Mouse (Mus musculus) lung, embryonic 15.5 days (tissue): ENCODE results near the gene Olfr65. TPM values are rescaled to one million over a fixed set of nuclear protein-coding genes. Genes with fewer than 3 reads are reported as not detected.

Experiments
- ATAC-seq: fragments of 200-750 bp; cut with Nextera tagmentation; 2 replicates; pipeline ENCODE4 v1.8.0; 2017; ENCODE audit warnings: moderate number of reproducible peaks, borderline replicate concordance; ENCODE audit not compliant: low FRiP score, low TSS enrichment; ENCODE audit errors: extremely low read depth
- H3K27ac ChIP-seq: fragments of 300-500 bp; sonication (generic); 2 replicates; pipeline ENCODE4 v1.5.1; 2015; ENCODE audit warnings: moderate library complexity, mild to moderate bottlenecking, inconsistent platforms
- H3K27me3 ChIP-seq: fragments of 300-500 bp; sonication (generic); 2 replicates; pipeline ENCODE4 v1.6.1; 2015; ENCODE audit warnings: inconsistent platforms
- H3K36me3 ChIP-seq: fragments of 300-500 bp; sonication (generic); 2 replicates; pipeline ENCODE4 v1.6.1; 2015; ENCODE audit warnings: inconsistent platforms
- H3K4me1 ChIP-seq: fragments of 300-500 bp; sonication (generic); 2 replicates; pipeline ENCODE4 v1.6.1; 2015; ENCODE audit warnings: inconsistent platforms
- H3K4me2 ChIP-seq: fragments of 300-500 bp; sonication (generic); 2 replicates; pipeline ENCODE4 v1.6.1; 2015; ENCODE audit warnings: inconsistent platforms, mild to moderate bottlenecking, moderate library complexity
- H3K4me3 ChIP-seq: fragments of 300-500 bp; sonication (generic); 2 replicates; pipeline ENCODE4 v1.5.1; 2015; ENCODE audit warnings: mild to moderate bottlenecking, inconsistent platforms
- H3K9ac ChIP-seq: fragments of 300-500 bp; sonication (generic); 2 replicates; pipeline ENCODE4 v1.6.1; 2015; ENCODE audit warnings: inconsistent platforms
- H3K9me3 ChIP-seq: fragments of 300-500 bp; sonication (generic); 2 replicates; pipeline ENCODE4 v1.6.1; 2016; ENCODE audit warnings: inconsistent platforms
- WGBS: fragments of 180-500 bp; shearing (Covaris S2); methylation state at CpG from one replicate; pipeline ENCODE4 v1.1.7; 2015; 5-methylcytosine and 5-hydroxymethylcytosine counted together
- polyA plus RNA-seq: library from polyadenylated mRNA; unstranded; fragments of >200 nt; fragmentation: Nextera tagmentation; extraction: Ambion mirVana; gene quantifications from 2 replicates; pipeline ENCODE4 v1.2.1, GENCODE M21; 2015

Gene Olfr65
- polyA plus RNA-seq, 1 experiment from 2014 or later = not detected

DNA sequence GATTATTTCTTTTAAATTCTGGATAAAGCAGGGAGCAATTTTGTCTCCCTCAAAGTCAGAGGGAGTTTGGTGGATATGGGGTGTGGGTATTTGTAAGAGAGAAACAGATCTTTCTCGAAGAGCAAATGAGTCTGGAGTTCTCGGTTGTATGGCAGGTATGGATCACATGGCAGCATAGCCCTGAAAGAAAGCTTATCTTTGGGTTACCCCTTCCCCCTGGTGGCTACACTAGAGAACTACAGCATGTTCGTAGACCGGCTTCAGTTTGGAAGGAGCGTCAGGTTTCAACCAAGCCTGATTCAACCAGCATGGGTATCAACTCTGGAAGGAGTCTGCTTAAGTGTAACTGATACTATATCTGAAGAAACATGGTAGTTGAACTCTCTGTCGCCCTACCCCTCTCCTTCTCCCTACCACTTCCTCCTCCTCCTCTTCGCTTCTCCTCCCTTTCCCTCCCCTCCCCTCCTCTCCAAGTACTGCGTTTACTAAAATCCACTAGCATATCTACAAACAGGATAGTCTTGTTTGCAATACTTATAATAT is 9.8 kb downstream of the Olfr65 start:
- Histone ChIP-seq H3K4me2 (no peak overlapping the region), H3K9ac (no peak overlapping the region), H3K4me3 (no peak overlapping the region), H3K36me3 (no peaks in the 10 kb centered on the region), H3K9me3 (no peaks in the 10 kb centered on the region), H3K4me1 (no peaks in the 10 kb centered on the region), H3K27ac (no peak overlapping the region), H3K27me3 (no peaks in the 10 kb centered on the region)
- no peak for ATAC-seq
- 34% methylated on average over 8 of the region's 8 CpGs for WGBS

DNA sequence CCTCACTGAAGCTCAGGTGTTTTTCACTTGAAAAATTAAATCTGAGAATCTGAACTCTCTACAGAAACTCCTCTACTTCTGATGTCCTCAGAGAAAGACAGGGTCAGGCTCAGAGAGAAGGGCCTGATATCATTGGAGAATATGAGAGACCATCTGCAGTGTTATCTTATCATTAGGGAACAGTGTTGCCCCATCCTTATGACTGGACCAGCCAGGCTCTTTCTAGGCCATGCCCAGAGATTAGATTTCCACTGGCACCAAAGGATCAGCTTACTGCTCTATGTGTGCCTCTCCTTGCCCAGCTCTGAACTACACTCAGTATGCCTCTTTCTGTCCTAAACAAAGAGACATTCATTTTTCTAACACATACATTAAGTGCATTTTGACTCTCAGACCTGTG is 12.1 kb downstream of the Olfr65 start:
- Histone ChIP-seq H3K27me3 (no peaks in the 10 kb centered on the region), H3K4me2 (no peak overlapping the region), H3K4me1 (no peaks in the 10 kb centered on the region), H3K36me3 (no peaks in the 10 kb centered on the region), H3K9ac (no peak overlapping the region), H3K9me3 (no peaks in the 10 kb centered on the region), H3K4me3 (no peak overlapping the region), H3K27ac (no peak overlapping the region)
- no peak; the same call in 1 of the 2 replicates for ATAC-seq

DNA sequence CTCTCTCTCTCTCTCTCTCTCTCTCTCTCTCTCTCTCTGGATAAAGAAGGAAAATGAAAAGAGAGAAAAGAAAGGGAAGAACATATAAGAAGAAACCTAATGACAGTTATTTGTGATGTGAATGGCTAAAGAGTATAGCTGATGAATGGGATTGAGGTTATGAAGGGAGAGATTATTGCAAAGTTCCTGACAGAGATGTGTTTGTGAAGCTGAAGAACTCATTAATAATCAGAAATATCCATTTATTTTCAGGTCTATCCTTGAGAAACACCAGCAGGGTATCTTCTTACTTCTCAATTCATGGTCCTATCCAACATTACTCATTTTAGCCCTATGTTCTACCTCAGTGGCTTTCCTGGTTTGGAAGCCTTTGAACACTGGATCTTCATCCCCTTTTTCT is 25.2 kb downstream of the Olfr65 start, which contains the start of gene Olfr631:
TSS of gene Olfr631 (plus strand) at position 301 of the 400 bp plus-strand sequence.
- no peak within 1 kb of the TSS for H3K9ac ChIP-seq
- no peak for ATAC-seq
- no peaks in the 10 kb centered on the region for H3K9me3 ChIP-seq
- no peak within 1 kb of the TSS for H3K27ac ChIP-seq
- no peaks in the 10 kb centered on the region for H3K36me3 ChIP-seq
- H3K27me3 ChIP-seq = no peaks in the 10 kb centered on the region
- no peak within 1 kb of the TSS for H3K4me3 ChIP-seq
- H3K4me2 ChIP-seq = no peak within 1 kb of the TSS
- no peaks in the 10 kb centered on the region for H3K4me1 ChIP-seq

DNA sequence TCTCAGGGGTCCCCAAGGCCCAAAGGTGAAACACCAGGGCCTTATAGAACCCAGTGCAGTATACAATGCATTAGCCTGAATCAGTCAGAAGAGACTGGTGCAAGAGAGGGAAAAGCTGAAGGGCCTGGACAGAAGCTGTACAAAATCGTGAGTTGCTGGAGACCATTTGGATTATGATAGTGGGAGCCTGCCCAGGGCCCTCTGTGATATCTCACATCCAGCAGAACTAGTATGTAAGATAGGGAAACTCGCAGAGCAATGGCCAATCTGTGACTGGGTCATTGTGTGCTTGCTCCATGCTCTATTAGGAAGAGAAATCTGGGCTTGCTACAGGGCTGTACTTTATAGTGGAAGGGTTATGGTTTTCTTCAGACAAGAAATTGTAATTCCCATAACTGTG is 31.0 kb downstream of the Olfr65 start, which contains the start of gene Olfr632:
TSS of gene Olfr632 (plus strand) at position 84 of the 400 bp plus-strand sequence.
- no peaks in the 10 kb centered on the region for H3K4me1 ChIP-seq
- ATAC-seq = no peak

DNA sequence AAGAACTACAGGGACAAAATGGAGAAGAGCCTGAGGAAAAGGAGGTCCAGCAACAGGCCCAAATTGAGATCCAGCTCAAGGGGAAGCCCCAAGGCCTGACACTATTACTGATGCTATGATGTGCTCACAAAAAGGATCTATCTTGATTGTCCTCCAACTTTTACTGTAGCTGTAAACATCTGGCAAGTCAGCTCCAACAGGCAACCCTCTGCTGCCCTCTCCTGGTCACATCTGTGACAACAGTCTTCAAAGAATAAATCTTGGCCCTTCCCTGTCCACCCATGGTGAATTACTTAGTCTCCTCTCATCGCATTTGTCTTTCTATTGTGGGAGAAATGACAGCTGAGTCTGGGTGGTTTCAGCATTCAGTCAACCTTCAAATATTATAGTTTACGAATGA is 39.4 kb downstream of the Olfr65 start:
- Histone ChIP-seq H3K36me3 (no peaks in the 10 kb centered on the region), H3K4me1 (no peaks in the 10 kb centered on the region), H3K9ac (no peak overlapping the region), H3K27ac (no peak overlapping the region), H3K4me2 (no peak overlapping the region), H3K4me3 (no peak overlapping the region), H3K9me3 (no peaks in the 10 kb centered on the region), H3K27me3 (no peaks in the 10 kb centered on the region)
- ATAC-seq = no peak
- 22% methylated on average over 2 of the region's 2 CpGs for WGBS

More for the DNA sequence above, 31.0 kb downstream of the Olfr65 start, which contains the start of gene Olfr632:
- Histone ChIP-seq H3K9ac (no peak within 1 kb of the TSS), H3K27ac (no peak within 1 kb of the TSS), H3K4me3 (no peak within 1 kb of the TSS), H3K9me3 (no peaks in the 10 kb centered on the region), H3K4me2 (no peak within 1 kb of the TSS), H3K36me3 (no peaks in the 10 kb centered on the region), H3K27me3 (no peaks in the 10 kb centered on the region)
- WGBS = 66% methylated on average over 2 of the region's 2 CpGs

DNA sequence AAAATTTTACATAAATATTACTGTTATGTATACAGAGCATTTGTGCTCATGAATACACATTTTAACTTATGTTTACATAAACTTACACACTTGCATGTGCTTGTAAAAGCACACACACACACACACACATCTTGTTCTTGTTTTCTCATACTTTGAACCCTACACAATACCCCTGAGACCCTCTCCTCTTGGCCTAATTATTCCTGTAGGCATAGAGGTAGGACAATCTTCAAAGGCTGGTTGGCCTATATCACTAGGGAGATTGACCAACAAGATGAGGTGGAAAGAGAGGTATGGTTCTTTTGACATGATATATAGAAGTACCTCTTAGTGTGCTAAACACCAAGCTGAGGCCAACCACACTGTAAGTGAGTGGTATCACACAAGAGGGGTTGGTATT is 40.9 kb downstream of the Olfr65 start, which contains the start of gene Olfr633:
TSS of gene Olfr633 (plus strand) at position 301 of the 400 bp plus-strand sequence.
- no peaks in the 10 kb centered on the region for H3K9me3 ChIP-seq
- no peak within 1 kb of the TSS for H3K27ac ChIP-seq
- no peak within 1 kb of the TSS for H3K9ac ChIP-seq
- no peaks in the 10 kb centered on the region for H3K27me3 ChIP-seq
- no peak within 1 kb of the TSS for H3K4me3 ChIP-seq
- no peaks in the 10 kb centered on the region for H3K36me3 ChIP-seq
- ATAC-seq = no peak
- no peak within 1 kb of the TSS for H3K4me2 ChIP-seq
- no peaks in the 10 kb centered on the region for H3K4me1 ChIP-seq

Other genes starting within 250 kb of the Olfr65 start
- not detected in 2 replicates for gene Olfr623, start 239.8 kb upstream of the Olfr65 start, polyA plus RNA-seq
- gene Olfr624, start 232.3 kb upstream of the Olfr65 start, polyA plus RNA-seq = 0.04 TPM in 1 of 2 replicates, not detected in the other
- not detected in 2 replicates for gene Olfr625-ps1, start 220.8 kb upstream of the Olfr65 start, polyA plus RNA-seq
- gene Olfr243, start 188.8 kb upstream of the Olfr65 start, polyA plus RNA-seq = not detected in 2 replicates
- gene Olfr628, start 173.1 kb upstream of the Olfr65 start, polyA plus RNA-seq = not detected in 2 replicates
- not detected in 2 replicates for gene Olfr629, start 158.5 kb upstream of the Olfr65 start, polyA plus RNA-seq
- gene Olfr630, start 146.2 kb upstream of the Olfr65 start, polyA plus RNA-seq = not detected in 2 replicates
- not detected in 2 replicates for gene Olfr69, start 131.9 kb upstream of the Olfr65 start, polyA plus RNA-seq
- gene Olfr68, start 123.8 kb upstream of the Olfr65 start, polyA plus RNA-seq = not detected in 2 replicates
- not detected in 2 replicates for gene Olfr67, start 111.7 kb upstream of the Olfr65 start, polyA plus RNA-seq
- 4,716 and 5,311 TPM in 2 replicates for gene Hbb-bt, start 89.5 kb upstream of the Olfr65 start, polyA plus RNA-seq
- 14,530 and 15,290 TPM in 2 replicates for gene Hbb-bs, start 75.4 kb upstream of the Olfr65 start, polyA plus RNA-seq
- not detected in 2 replicates for gene Hbb-bh2, start 63.0 kb upstream of the Olfr65 start, polyA plus RNA-seq
- 8.2 and 12.5 TPM in 2 replicates for gene Hbb-bh1, start 60.3 kb upstream of the Olfr65 start, polyA plus RNA-seq
- 807 and 1,263 TPM in 2 replicates for gene Hbb-y, start 50.3 kb upstream of the Olfr65 start, polyA plus RNA-seq
- not detected in 2 replicates for gene Olfr66, start 17.2 kb upstream of the Olfr65 start, polyA plus RNA-seq
- not detected in 2 replicates for gene Olfr64, start 9.0 kb upstream of the Olfr65 start, polyA plus RNA-seq
- not detected in 2 replicates for gene Olfr631, start 25.3 kb downstream of the Olfr65 start, polyA plus RNA-seq
- not detected in 2 replicates for gene Olfr632, start 30.9 kb downstream of the Olfr65 start, polyA plus RNA-seq
- gene Olfr633, start 41.0 kb downstream of the Olfr65 start, polyA plus RNA-seq = not detected in 2 replicates
- gene Olfr635, start 67.7 kb downstream of the Olfr65 start, polyA plus RNA-seq = not detected in 2 replicates
- gene Olfr638, start 95.3 kb downstream of the Olfr65 start, polyA plus RNA-seq = not detected in 2 replicates
- gene Olfr639, start 113.8 kb downstream of the Olfr65 start, polyA plus RNA-seq = not detected in 2 replicates
- gene Olfr640, start 122.1 kb downstream of the Olfr65 start, polyA plus RNA-seq = not detected in 2 replicates
- not detected in 2 replicates for gene Olfr641, start 132.0 kb downstream of the Olfr65 start, polyA plus RNA-seq
- not detected in 2 replicates for gene Olfr642, start 149.2 kb downstream of the Olfr65 start, polyA plus RNA-seq
- gene 4930516K23Rik, start 158.0 kb downstream of the Olfr65 start, polyA plus RNA-seq = not detected in 2 replicates
- gene Olfr644, start 168.4 kb downstream of the Olfr65 start, polyA plus RNA-seq = not detected in 2 replicates
- gene Olfr645, start 182.0 kb downstream of the Olfr65 start, polyA plus RNA-seq = not detected in 2 replicates
- not detected in 2 replicates for gene Olfr646, start 201.4 kb downstream of the Olfr65 start, polyA plus RNA-seq
- not detected in 2 replicates for gene Ubqln5, start 226.3 kb downstream of the Olfr65 start, polyA plus RNA-seq
- not detected in 2 replicates for gene Olfr643, start 233.9 kb downstream of the Olfr65 start, polyA plus RNA-seq
- gene Ubqln3, start 239.8 kb downstream of the Olfr65 start, polyA plus RNA-seq = not detected in 2 replicates
- not detected in 2 replicates for gene Ubqlnl, start 247.1 kb downstream of the Olfr65 start, polyA plus RNA-seq